Mouse (Mus musculus): ENCODE results near the gene Inpp4a.

Inpp4a gene

DNA sequence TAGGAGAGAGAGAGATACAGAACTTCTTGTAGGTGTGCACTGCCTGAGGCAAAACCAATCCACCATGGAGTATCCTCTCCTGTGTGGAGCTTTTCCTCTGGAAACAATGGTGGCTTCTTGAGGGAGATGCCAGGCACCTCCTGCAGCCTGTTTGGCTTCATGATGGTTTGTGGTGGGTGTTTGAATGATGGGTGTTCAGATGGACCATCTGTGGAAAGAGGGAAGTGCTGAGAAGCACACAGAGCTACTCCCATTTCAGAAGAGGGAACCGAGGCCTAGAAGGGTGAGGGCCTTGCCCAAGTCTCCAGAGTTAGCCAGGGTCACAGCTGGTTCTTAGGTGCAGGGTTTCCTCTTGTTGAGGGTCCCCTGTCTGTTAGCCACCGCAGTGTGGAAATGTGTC is 23.0 kb downstream of the Inpp4a start:
- DNase-seq (ENCODE audit: low read depth, low spot score), result no peak

DNA sequence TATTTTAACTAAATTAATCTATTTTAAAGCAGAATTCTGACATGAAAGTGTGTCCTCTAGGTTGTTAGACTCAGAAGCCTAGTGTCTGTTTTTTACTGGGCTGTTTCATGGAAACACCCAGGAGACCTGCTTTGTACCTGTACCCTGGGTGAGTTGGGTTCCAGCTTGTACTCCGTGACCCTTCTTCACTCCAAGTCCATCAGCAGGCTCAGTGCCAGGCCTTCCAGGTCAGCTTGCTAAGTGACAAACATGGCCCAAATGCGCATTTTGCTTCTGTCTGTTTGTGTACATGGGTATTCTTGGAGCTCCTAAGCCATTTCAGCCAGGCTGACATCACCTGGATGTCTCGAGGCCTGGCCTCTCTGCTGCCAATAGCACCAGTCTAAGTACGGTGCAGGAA is 23.5 kb downstream of the Inpp4a start:
- DNase-seq (ENCODE audit: low read depth, low spot score), result no peak

- no peak for DNase-seq (ENCODE audit: low read depth, low spot score)
Measured at GRCm38 (mm10) chr1:37324569-37324968, 24.9 kb downstream of the Inpp4a start.

GRCm38 (mm10) chr1:37327311-37327710 is 27.6 kb downstream of the Inpp4a start:
- no peak for DNase-seq (ENCODE audit: low read depth, low spot score)

DNA sequence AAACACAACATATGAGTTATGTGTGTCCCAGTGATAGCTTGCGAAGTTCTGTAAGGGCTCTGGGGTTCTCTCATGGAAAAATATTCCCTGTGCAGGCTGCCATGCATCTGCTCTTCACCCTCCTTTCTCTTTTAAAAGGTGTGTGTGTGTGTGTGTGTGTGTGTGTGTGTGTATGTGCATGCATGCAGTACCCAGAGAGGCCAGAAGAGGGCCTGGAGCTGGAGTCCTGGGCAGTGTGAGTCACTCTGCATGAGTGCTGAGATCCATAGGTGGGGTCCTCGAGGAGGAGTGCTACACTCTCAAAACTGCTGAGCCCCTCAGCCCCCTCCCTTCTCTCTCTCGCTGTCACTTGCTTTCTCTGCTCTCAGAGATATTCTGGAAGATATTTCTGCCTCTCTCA is 29.5 kb downstream of the Inpp4a start:
- DNase-seq (ENCODE audit: low read depth, low spot score), result no peak

- no peak for DNase-seq (ENCODE audit: low read depth, low spot score)
Measured at GRCm38 (mm10) chr1:37329831-37330230, 30.2 kb downstream of the Inpp4a start.

DNA sequence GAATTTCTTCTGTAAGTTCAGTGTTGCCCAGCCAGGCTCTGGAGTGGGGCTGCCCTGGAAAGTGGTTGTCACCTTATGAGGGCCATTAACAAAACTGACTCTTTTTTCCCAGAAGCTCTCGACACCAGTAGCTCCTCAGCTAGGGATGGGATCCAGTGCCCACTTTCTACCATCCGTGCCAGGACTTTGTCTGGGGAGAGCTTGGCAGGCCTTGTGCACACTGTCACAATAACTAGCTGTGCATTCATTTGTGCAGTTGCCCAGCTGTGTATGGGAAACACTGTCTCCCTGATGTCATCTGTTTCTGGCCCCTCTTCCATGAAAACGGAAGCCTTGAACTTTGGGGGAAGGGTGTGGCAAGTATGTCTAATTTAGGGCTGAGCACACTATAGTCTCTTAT is 33.1 kb downstream of the Inpp4a start:
- no peak for DNase-seq (ENCODE audit: low read depth, low spot score)

GRCm38 (mm10) chr1:37333741-37334440 is 34.2 kb downstream of the Inpp4a start:
- DNase-seq (ENCODE audit: low read depth, low spot score), result no peak

- DNase-seq (ENCODE audit: low read depth, low spot score), result no peak
Measured at GRCm38 (mm10) chr1:37336022-37336421, 36.4 kb downstream of the Inpp4a start.

GRCm38 (mm10) chr1:37336794-37337193 is 37.1 kb downstream of the Inpp4a start:
- no peak for DNase-seq (ENCODE audit: low read depth, low spot score)

- no peak for DNase-seq (ENCODE audit: low read depth, low spot score)
Measured at GRCm38 (mm10) chr1:37337273-37337672, 37.6 kb downstream of the Inpp4a start.

DNA sequence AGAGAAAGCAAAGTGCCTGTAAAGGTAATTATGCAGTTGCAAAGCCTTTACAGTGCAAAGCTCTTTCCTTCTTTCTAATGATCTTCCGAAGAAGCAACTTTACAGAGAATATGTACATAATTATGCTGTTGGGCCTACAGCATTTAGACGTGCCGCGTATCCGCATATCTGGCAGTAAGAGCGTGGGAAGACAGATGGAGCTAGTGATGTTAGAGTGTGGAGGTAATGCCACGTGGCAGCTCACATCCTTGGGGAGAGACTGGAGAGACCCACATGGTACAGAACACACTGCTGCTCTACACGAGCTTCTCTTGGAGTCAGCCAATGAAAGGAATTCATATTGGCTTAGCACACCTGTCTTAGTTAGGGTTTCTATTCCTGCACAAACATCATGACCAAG is 39.5 kb downstream of the Inpp4a start:
- no peak for DNase-seq (ENCODE audit: low read depth, low spot score)

- no peak for DNase-seq (ENCODE audit: low read depth, low spot score)
Measured at GRCm38 (mm10) chr1:37341347-37341746, 41.7 kb downstream of the Inpp4a start.

- no peak for DNase-seq (ENCODE audit: low read depth, low spot score)
Measured at GRCm38 (mm10) chr1:37341914-37342313, 42.2 kb downstream of the Inpp4a start.

GRCm38 (mm10) chr1:37342524-37342923 is 42.9 kb downstream of the Inpp4a start:
- DNase-seq (ENCODE audit: low read depth, low spot score), result no peak

DNA sequence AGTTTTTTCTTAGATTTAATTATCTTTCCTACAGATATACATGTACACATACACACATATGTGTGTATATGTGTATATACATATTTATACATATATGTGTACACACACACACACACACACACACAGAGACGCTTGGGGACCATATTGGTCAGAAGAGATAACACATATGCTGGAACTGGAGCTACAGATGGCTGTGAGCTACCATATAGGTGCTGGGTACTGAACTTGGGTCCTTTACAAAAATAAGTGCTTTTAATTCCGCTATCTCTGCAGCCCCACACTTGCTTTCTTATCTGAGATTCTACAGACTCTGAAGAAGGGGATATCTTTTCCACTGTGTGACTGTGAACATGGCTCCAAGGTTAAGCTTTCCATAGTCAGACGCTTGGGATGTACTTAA is 43.6 kb downstream of the Inpp4a start:
- DNase-seq (ENCODE audit: low read depth, low spot score), result no peak

- DNase-seq (ENCODE audit: low read depth, low spot score), result no peak
Measured at GRCm38 (mm10) chr1:37344223-37344916, 44.7 kb downstream of the Inpp4a start.

DNA sequence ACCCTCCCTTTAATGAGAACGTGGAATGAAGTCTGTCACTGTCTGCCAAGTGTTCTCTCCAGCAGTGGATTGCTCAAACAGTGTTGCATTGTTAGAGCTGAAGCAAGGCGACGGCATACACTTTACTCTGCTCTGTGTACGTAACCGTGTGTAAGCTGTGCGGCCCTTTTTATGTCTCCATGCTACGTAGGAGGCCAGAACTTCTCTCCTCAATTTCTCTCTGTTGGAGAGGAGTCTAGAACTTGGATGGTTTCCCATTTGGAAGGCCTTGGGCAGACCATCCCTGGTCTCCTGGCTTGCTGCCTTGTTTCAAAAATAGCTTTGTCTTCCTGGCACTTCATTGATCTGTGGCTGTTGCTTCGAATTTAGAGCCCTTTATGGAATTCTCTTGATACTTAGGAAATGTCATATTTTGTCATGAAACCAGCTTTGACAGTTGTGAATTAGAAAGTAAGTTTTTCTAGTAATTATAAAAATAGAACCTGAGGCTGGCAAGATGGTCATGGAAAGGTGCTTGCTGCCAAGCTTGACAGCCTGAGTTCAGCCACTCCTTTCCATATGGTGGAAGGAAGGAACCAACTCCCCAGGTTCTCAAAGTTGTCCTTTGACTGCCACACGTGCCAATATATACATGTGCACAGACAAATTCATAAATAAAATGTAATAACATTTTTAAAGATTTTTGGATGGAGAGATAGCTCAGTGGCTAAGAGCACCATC is 47.9 kb downstream of the Inpp4a start:
- peak; percentile 11 for DNase-seq (ENCODE audit: low read depth, low spot score)

GRCm38 (mm10) chr1:37350886-37351651 is 51.4 kb downstream of the Inpp4a start:
- DNase-seq (ENCODE audit: low read depth, low spot score), result no peak

DNA sequence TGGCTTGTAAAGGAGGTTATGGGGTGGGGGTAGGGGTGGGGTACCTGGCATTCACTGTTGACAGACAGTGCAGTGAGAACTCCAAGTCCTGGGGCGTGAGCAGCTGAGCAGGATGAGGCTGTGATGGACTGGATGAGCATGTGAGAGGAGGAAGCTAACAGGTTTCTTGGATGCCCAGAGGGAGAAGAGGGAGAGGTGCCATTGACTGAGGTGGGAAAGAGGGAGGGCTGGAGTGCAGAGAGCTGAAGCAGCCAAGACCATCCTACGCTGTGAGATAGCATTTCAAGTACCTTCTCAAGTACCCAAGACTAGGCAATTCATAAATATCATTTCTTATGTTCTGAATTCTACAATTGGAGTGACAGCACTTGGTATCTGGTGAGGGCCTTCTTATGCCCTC is 52.3 kb downstream of the Inpp4a start:
- DNase-seq (ENCODE audit: low read depth, low spot score), result no peak

DNA sequence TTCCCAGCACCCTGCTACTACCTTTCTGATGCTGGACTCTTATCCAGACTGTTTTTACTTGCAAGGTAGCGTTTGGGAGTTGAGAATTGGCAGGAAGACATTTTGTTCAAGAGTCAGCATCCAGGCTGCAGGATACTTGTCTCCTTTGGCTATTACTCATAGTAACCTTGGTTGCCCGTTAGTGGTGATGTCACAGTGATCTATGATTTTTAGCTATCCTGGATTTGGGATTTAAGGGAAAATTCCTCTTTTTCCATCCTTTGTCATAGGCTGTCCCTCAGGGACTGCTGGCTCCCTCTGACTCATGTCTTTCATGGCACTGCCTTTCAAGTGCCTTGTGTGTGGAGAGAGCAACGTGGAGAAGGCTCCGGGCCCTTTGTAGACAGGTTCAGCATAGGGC is 53.8 kb downstream of the Inpp4a start:
- peak; percentile 63 for DNase-seq (ENCODE audit: low read depth, low spot score)

DNA sequence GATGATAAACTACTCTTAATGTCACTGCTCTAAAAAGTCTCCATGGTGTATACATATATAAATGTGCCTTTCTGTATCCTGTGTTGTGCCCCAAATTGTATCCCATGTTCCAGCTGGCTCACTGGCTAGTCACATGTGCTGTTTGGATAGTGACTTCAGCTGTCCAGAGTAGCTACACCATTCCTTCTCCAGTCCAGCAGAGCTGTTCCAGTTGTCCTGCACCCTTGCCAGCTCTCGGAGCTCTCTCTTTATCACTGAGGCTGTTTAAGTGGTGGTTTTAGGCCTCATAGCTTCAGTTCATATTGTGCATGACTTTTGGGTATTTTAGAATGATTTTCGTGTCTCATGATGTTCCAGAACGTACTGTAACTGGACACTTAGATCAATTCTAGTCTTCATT is 55.8 kb downstream of the Inpp4a start:
- peak; percentile 21 for DNase-seq (ENCODE audit: low read depth, low spot score)

Measured in 3T3-L1 (cell line).